Mouse (Mus musculus): ENCODE data around the gene Myh14. TPM values are rescaled to one million over a fixed set of nuclear protein-coding genes. Genes with fewer than 3 reads are reported as not detected.

Myh14 gene
- polyA plus RNA-seq, 1 experiment from 2014 or later: 1.5 TPM

- H3K9ac ChIP-seq (replicated peaks): no peak overlapping the region
- TF ChIP-seq EP300 (IDR thresholded peaks at IDR 0.05; ENCODE audit: low read depth): no peak
- no peak for TF ChIP-seq CTCF (IDR thresholded peaks at IDR 0.05; ENCODE audit: low read depth)
- DNase-seq: no peak
- H3K9me3 ChIP-seq (ENCODE audit: low read length): peaks cover 2% of the 10 kb centered on the region; the same call in 1 of the 2 replicates
- no peak overlapping the region for H3K4me2 ChIP-seq (ENCODE audit: low read depth, low read length)
- H3K27me3 ChIP-seq (ENCODE audit: insufficient read depth, low read length): peaks cover 16% of the 10 kb centered on the region
- WGBS (ENCODE audit: insufficient replicate concordance): 9% methylated on average over 10 of the region's 10 CpGs
- no peaks in the 10 kb centered on the region for H3K36me3 ChIP-seq (replicated peaks; ENCODE audit: insufficient read depth, low read length)
- no peaks in the 10 kb centered on the region for H3K4me1 ChIP-seq (ENCODE audit: insufficient read depth)
- ATAC-seq: no peak
- no peak overlapping the region for H3K27ac ChIP-seq (ENCODE audit: low read depth)
- H3K4me3 ChIP-seq (ENCODE audit: low read depth, low read length): no peak overlapping the region
These were observed 55.3 kb downstream of the Myh14 start for GRCm38 (mm10) chr7:44615309-44615708.

- Histone ChIP-seq H3K27me3 (ENCODE audit: insufficient read depth, low read length) (peaks cover 16% of the 10 kb centered on the region), H3K4me3 (ENCODE audit: low read depth, low read length) (no peak overlapping the region), H3K4me2 (ENCODE audit: low read depth, low read length) (no peak overlapping the region), H3K4me1 (ENCODE audit: insufficient read depth) (no peaks in the 10 kb centered on the region), H3K9ac (replicated peaks) (no peak overlapping the region), H3K9me3 (ENCODE audit: low read length) (no peaks in the 10 kb centered on the region), H3K36me3 (replicated peaks; ENCODE audit: insufficient read depth, low read length) (no peaks in the 10 kb centered on the region), H3K27ac (ENCODE audit: low read depth) (no peak overlapping the region)
- TF ChIP-seq EP300 (IDR thresholded peaks at IDR 0.05; ENCODE audit: low read depth) (no peak), CTCF (IDR thresholded peaks at IDR 0.05; ENCODE audit: low read depth) (no peak)
- DNase-seq: no peak
- no peak for ATAC-seq
- WGBS (ENCODE audit: insufficient replicate concordance): 8% methylated on average over 20 of the region's 20 CpGs
These were observed 56.5 kb downstream of the Myh14 start for GRCm38 (mm10) chr7:44614041-44614688.

DNA sequence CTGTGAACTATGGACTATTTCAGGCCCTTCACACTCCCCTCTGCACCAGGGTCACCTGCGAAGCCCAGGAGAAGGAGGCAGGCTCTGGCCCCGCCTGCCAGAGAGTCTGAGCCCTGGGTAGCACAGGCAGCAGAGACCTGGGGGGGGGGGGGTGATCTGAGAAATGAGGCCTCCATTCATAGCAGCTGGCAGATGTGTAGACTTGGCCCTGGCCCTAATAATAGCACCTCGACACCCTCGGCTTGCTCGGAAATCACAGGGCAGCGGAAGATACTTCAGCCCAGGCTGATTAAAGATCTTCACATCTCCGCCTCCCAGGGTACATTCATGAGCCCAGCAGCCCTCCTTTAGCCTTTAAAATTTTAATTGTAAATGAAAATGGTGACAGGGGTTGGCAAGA lies 58.5 kb downstream of the Myh14 start:
- Histone ChIP-seq H3K9me3 (ENCODE audit: low read length) (no peaks in the 10 kb centered on the region), H3K36me3 (replicated peaks; ENCODE audit: insufficient read depth, low read length) (no peaks in the 10 kb centered on the region), H3K27me3 (ENCODE audit: insufficient read depth, low read length) (peaks cover 16% of the 10 kb centered on the region), H3K4me1 (ENCODE audit: insufficient read depth) (no peaks in the 10 kb centered on the region), H3K27ac (ENCODE audit: low read depth) (no peak overlapping the region), H3K4me3 (ENCODE audit: low read depth, low read length) (no peak overlapping the region), H3K9ac (replicated peaks) (no peak overlapping the region), H3K4me2 (ENCODE audit: low read depth, low read length) (no peak overlapping the region)
- no peak for DNase-seq
- WGBS (ENCODE audit: insufficient replicate concordance): 69% methylated on average over 7 of the region's 7 CpGs
- TF ChIP-seq EP300 (IDR thresholded peaks at IDR 0.05; ENCODE audit: low read depth) (no peak), CTCF (IDR thresholded peaks at IDR 0.05; ENCODE audit: low read depth) (no peak)
- no peak for ATAC-seq

GRCm38 (mm10) chr7:44606171-44606901 lies 64.3 kb downstream of the Myh14 start:
- H3K9ac ChIP-seq (replicated peaks): no peak overlapping the region
- no peak overlapping the region for H3K4me2 ChIP-seq (ENCODE audit: low read depth, low read length)
- WGBS (ENCODE audit: insufficient replicate concordance): 7% methylated on average over 29 of the region's 29 CpGs
- peaks cover 4% of the 10 kb centered on the region; the same call in 1 of the 2 replicates for H3K4me1 ChIP-seq (ENCODE audit: insufficient read depth)
- no peak overlapping the region for H3K27ac ChIP-seq (ENCODE audit: low read depth)
- H3K27me3 ChIP-seq (ENCODE audit: insufficient read depth, low read length): peaks cover 54% of the 10 kb centered on the region
- H3K4me3 ChIP-seq (ENCODE audit: low read depth, low read length): no peak overlapping the region
- no peak for TF ChIP-seq CTCF (IDR thresholded peaks at IDR 0.05; ENCODE audit: low read depth)
- TF ChIP-seq EP300 (IDR thresholded peaks at IDR 0.05; ENCODE audit: low read depth): no peak
- ATAC-seq: no peak
- H3K9me3 ChIP-seq (ENCODE audit: low read length): no peaks in the 10 kb centered on the region
- DNase-seq: no peak
- no peaks in the 10 kb centered on the region for H3K36me3 ChIP-seq (replicated peaks; ENCODE audit: insufficient read depth, low read length)

GRCm38 (mm10) chr7:44605436-44605835 lies 65.2 kb downstream of the Myh14 start:
- Histone ChIP-seq H3K4me1 (ENCODE audit: insufficient read depth) (peaks cover 4% of the 10 kb centered on the region; the same call in 1 of the 2 replicates), H3K36me3 (replicated peaks; ENCODE audit: insufficient read depth, low read length) (no peaks in the 10 kb centered on the region), H3K27ac (ENCODE audit: low read depth) (no peak overlapping the region), H3K4me2 (ENCODE audit: low read depth, low read length) (no peak overlapping the region), H3K4me3 (ENCODE audit: low read depth, low read length) (no peak overlapping the region), H3K9ac (replicated peaks) (no peak overlapping the region), H3K9me3 (ENCODE audit: low read length) (no peaks in the 10 kb centered on the region), H3K27me3 (ENCODE audit: insufficient read depth, low read length) (peaks cover 58% of the 10 kb centered on the region)
- TF ChIP-seq CTCF (IDR thresholded peaks at IDR 0.05; ENCODE audit: low read depth) (no peak), EP300 (IDR thresholded peaks at IDR 0.05; ENCODE audit: low read depth) (no peak)
- 35% methylated on average over 7 of the region's 7 CpGs for WGBS (ENCODE audit: insufficient replicate concordance)
- ATAC-seq (no peak), DNase-seq (no peak)

- ATAC-seq: no peak
- DNase-seq: no peak
- no peaks in the 10 kb centered on the region for H3K36me3 ChIP-seq (replicated peaks; ENCODE audit: insufficient read depth, low read length)
- no peak overlapping the region for H3K4me3 ChIP-seq (ENCODE audit: low read depth, low read length)
- peak overlapping the region; percentile 58 for H3K4me2 ChIP-seq (ENCODE audit: low read depth, low read length)
- peaks cover 4% of the 10 kb centered on the region; the same call in 1 of the 2 replicates for H3K4me1 ChIP-seq (ENCODE audit: insufficient read depth)
- no peak overlapping the region for H3K9ac ChIP-seq (replicated peaks)
- WGBS (ENCODE audit: insufficient replicate concordance): 8% methylated on average over 8 of the region's 8 CpGs
- H3K27ac ChIP-seq (ENCODE audit: low read depth): no peak overlapping the region
- TF ChIP-seq CTCF (IDR thresholded peaks at IDR 0.05; ENCODE audit: low read depth) (no peak), EP300 (IDR thresholded peaks at IDR 0.05; ENCODE audit: low read depth) (no peak)
- H3K27me3 ChIP-seq (ENCODE audit: insufficient read depth, low read length): peaks cover 58% of the 10 kb centered on the region
- no peaks in the 10 kb centered on the region for H3K9me3 ChIP-seq (ENCODE audit: low read length)
These were observed 66.0 kb downstream of the Myh14 start for GRCm38 (mm10) chr7:44604619-44605018.
